Mouse (Mus musculus): ENCODE data around the gene Hcar1. TPM values are rescaled to one million over a fixed set of nuclear protein-coding genes. Genes with fewer than 3 reads are reported as not detected.

The Hcar1 gene
- polyA plus RNA-seq, 1 experiment from 2014 or later = 1.9 TPM

DNA sequence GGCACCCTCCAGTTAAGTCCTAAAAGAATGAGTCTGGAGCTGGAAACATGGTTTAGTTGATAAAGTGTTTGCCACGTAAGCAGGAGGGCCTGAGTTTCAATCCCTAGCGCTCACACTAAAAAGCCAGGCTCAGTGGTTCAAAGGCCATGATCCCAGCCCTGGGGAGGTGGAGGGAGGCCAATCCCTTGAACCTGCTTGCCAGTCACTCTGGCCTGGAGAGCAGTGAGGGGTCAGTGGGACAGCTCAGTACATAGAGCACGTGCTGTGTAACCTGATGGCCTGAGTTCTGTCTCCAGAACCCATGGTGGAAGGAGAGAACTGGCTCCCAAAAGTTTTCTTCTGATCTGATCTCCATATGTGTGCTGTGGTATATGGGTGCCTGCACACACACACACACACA, 45.0 kb downstream of the Hcar1 start:
- no peak overlapping the region for H3K4me3 ChIP-seq (ENCODE audit: low read depth, low read length)
- DNase-seq (ENCODE audit: low spot score) = no peak
- WGBS = 76% methylated on average over 3 of the region's 3 CpGs
- no peak for ATAC-seq (replicated peaks; ENCODE audit: low FRiP score, low TSS enrichment, low read depth)
- no peaks in the 10 kb centered on the region for H3K9me3 ChIP-seq (ENCODE audit: control insufficient read depth, low read length)
- no peak overlapping the region for H3K9ac ChIP-seq (ENCODE audit: low read length)
- no peak overlapping the region for H3K27ac ChIP-seq (ENCODE audit: low read depth)
- H3K27me3 ChIP-seq (replicated peaks; ENCODE audit: control insufficient read depth, insufficient read depth, low read length) = no peaks in the 10 kb centered on the region
- H3K36me3 ChIP-seq (ENCODE audit: control insufficient read depth, insufficient read depth, low read length) = no peaks in the 10 kb centered on the region
- no peak overlapping the region for H3K4me2 ChIP-seq (ENCODE audit: low read length)
- H3K4me1 ChIP-seq (replicated peaks; ENCODE audit: control insufficient read depth, insufficient read depth, low read length) = no peaks in the 10 kb centered on the region

DNA sequence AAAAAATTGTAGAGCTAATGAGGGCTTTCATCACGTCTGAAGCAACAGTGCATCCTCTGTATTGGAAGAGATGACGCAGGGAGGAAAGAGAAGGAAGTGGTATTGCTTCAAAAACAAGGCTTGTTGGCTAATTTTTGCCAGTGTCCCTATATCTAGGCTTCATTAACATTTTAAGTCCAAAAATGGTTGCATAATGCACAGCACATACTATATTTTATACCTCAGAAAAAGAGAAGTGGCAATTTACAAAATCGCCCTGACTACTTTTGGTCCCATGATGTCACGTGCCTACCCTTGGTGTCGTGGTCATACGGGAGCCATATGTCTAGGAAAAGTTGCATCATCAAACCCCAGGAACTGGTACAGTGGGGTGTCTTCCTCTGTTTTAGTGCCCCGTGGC, 47.5 kb downstream of the Hcar1 start:
- no peaks in the 10 kb centered on the region for H3K9me3 ChIP-seq (ENCODE audit: control insufficient read depth, low read length)
- 86% methylated on average over 7 of the region's 7 CpGs for WGBS
- DNase-seq (ENCODE audit: low spot score) = no peak

DNA sequence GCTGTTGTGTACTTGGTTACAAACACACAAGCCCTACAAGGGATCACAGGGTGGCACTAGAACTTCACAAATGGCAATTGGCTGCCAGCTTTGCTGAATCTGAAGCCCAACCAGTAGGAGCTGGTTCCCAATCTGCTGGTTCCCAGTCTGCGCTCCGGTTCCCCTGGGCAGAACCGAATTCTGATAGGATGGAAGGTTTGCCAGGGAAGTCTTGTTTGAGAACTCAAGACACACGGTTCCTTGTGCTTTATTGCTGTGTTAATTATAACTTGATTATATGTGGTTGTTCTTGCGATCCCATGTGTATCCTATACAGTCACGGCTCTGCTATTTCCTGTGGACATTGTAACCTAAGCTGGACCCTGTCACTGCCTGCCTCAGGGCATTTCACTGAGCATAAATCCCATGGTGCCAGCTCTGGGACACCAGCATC, 52.1 kb downstream of the Hcar1 start:
- no peak overlapping the region for H3K9ac ChIP-seq (ENCODE audit: low read length)
- H3K4me2 ChIP-seq (ENCODE audit: low read length) = no peak overlapping the region
- no peaks in the 10 kb centered on the region for H3K9me3 ChIP-seq (ENCODE audit: control insufficient read depth, low read length)
- H3K27ac ChIP-seq (ENCODE audit: low read depth) = no peak overlapping the region
- H3K27me3 ChIP-seq (replicated peaks; ENCODE audit: control insufficient read depth, insufficient read depth, low read length) = no peaks in the 10 kb centered on the region
- 77% methylated on average over 6 of the region's 6 CpGs for WGBS
- no peak for DNase-seq (ENCODE audit: low spot score)
- H3K4me3 ChIP-seq (ENCODE audit: low read depth, low read length) = no peak overlapping the region
- H3K36me3 ChIP-seq (ENCODE audit: control insufficient read depth, insufficient read depth, low read length) = no peaks in the 10 kb centered on the region
- no peaks in the 10 kb centered on the region for H3K4me1 ChIP-seq (replicated peaks; ENCODE audit: control insufficient read depth, insufficient read depth, low read length)
- ATAC-seq (replicated peaks; ENCODE audit: low FRiP score, low TSS enrichment, low read depth) = no peak

More for the DNA sequence above, 47.5 kb downstream of the Hcar1 start:
- Histone ChIP-seq H3K27ac (ENCODE audit: low read depth) (no peak overlapping the region), H3K27me3 (replicated peaks; ENCODE audit: control insufficient read depth, insufficient read depth, low read length) (no peaks in the 10 kb centered on the region), H3K9ac (ENCODE audit: low read length) (no peak overlapping the region), H3K36me3 (ENCODE audit: control insufficient read depth, insufficient read depth, low read length) (no peaks in the 10 kb centered on the region), H3K4me3 (ENCODE audit: low read depth, low read length) (no peak overlapping the region), H3K4me1 (replicated peaks; ENCODE audit: control insufficient read depth, insufficient read depth, low read length) (no peaks in the 10 kb centered on the region), H3K4me2 (ENCODE audit: low read length) (no peak overlapping the region)
- ATAC-seq (replicated peaks; ENCODE audit: low FRiP score, low TSS enrichment, low read depth) = no peak

Other genes starting within 250 kb of the Hcar1 start
- 30.1 and 32.6 TPM in 2 replicates for gene Clip1, start 195.4 kb downstream of the Hcar1 start, polyA plus RNA-seq (2014; fragmentation: Nextera tagmentation; extraction: Ambion mirVana)
- gene Zcchc8, start 158.9 kb downstream of the Hcar1 start, polyA plus RNA-seq (2014; fragmentation: Nextera tagmentation; extraction: Ambion mirVana) = 74.3 and 83.2 TPM in 2 replicates
- 104 and 120 TPM in 2 replicates for gene Rsrc2, start 130.6 kb downstream of the Hcar1 start, polyA plus RNA-seq (2014; fragmentation: Nextera tagmentation; extraction: Ambion mirVana)
- gene Kntc1, start 130.3 kb downstream of the Hcar1 start, polyA plus RNA-seq (2014; fragmentation: Nextera tagmentation; extraction: Ambion mirVana) = 35.2 and 35.9 TPM in 2 replicates
- gene Hcar2, start 14.5 kb downstream of the Hcar1 start, polyA plus RNA-seq (2014; fragmentation: Nextera tagmentation; extraction: Ambion mirVana) = 0.15 TPM in 1 of 2 replicates, not detected in the other
- gene Denr, start 27.2 kb upstream of the Hcar1 start, polyA plus RNA-seq (2014; fragmentation: Nextera tagmentation; extraction: Ambion mirVana) = 118 and 129 TPM in 2 replicates
- gene Gm43518, start 47.4 kb upstream of the Hcar1 start, polyA plus RNA-seq (2014; fragmentation: Nextera tagmentation; extraction: Ambion mirVana) = 1.4 and 2.3 TPM in 2 replicates
- gene Ccdc62, start 50.7 kb upstream of the Hcar1 start, polyA plus RNA-seq (2014; fragmentation: Nextera tagmentation; extraction: Ambion mirVana) = 5.5 and 9.1 TPM in 2 replicates
- 14.7 and 17.5 TPM in 2 replicates for gene Hip1r, start 93.6 kb upstream of the Hcar1 start, polyA plus RNA-seq (2014; fragmentation: Nextera tagmentation; extraction: Ambion mirVana)
- gene Vps37b, start 152.2 kb upstream of the Hcar1 start, polyA plus RNA-seq (2014; fragmentation: Nextera tagmentation; extraction: Ambion mirVana) = 26.4 and 27.7 TPM in 2 replicates
- 1.5 and 1.8 TPM in 2 replicates for gene Abcb9, start 215.8 kb upstream of the Hcar1 start, polyA plus RNA-seq (2014; fragmentation: Nextera tagmentation; extraction: Ambion mirVana)
- 17.1 and 18.0 TPM in 2 replicates for gene Ogfod2, start 232.3 kb upstream of the Hcar1 start, polyA plus RNA-seq (2014; fragmentation: Nextera tagmentation; extraction: Ambion mirVana)
- 93.8 and 99.9 TPM in 2 replicates for gene Arl6ip4, start 236.1 kb upstream of the Hcar1 start, polyA plus RNA-seq (2014; fragmentation: Nextera tagmentation; extraction: Ambion mirVana)

All from intestine, embryonic 14.5 days (tissue).